Mouse (Mus musculus) stomach, embryonic 14.5 days (tissue): ENCODE results near the gene Hhat. TPM values are rescaled to one million over a fixed set of nuclear protein-coding genes. Genes with fewer than 3 reads are reported as not detected.
A peak's percentile ranks its signal among the peaks of the same experiment; 100 is the strongest.

Experiments
- ATAC-seq: fragments of 200-750 bp; cut with Nextera tagmentation; 2 replicates; pipeline ENCODE4 v1.8.0; 2017; ENCODE audit warnings: low read depth, moderate TSS enrichment; ENCODE audit not compliant: insufficient number of reproducible peaks, insufficient read depth, low FRiP score
- H3K27ac ChIP-seq: fragments of 300-500 bp; sonication (generic); 2 replicates; pipeline ENCODE4 v1.5.1; 2014; ENCODE audit warnings: mild to moderate bottlenecking, low read length, moderate library complexity, mixed read lengths
- H3K27me3 ChIP-seq: fragments of 300-500 bp; sonication (generic); 2 replicates; pipeline ENCODE4 v1.6.1; 2014; ENCODE audit warnings: low read length, control low read depth, mixed read lengths; ENCODE audit not compliant: control insufficient read depth, insufficient read depth
- H3K36me3 ChIP-seq: fragments of 300-500 bp; sonication (generic); 2 replicates; pipeline ENCODE4 v1.6.1; 2014; ENCODE audit warnings: mild to moderate bottlenecking, control low read depth, low read length, moderate library complexity, mixed read lengths; ENCODE audit not compliant: control insufficient read depth, insufficient read depth
- H3K4me1 ChIP-seq: fragments of 300-500 bp; sonication (generic); 2 replicates; pipeline ENCODE4 v1.6.1; 2014; ENCODE audit warnings: low read length, control low read depth, mixed read lengths; ENCODE audit not compliant: control insufficient read depth, insufficient read depth
- H3K4me2 ChIP-seq: fragments of 300-500 bp; sonication (generic); replicated peaks from 2 replicates; pipeline ENCODE4 v1.6.1; 2014; ENCODE audit warnings: low read depth, low read length, control low read depth
- H3K4me3 ChIP-seq: fragments of 300-500 bp; sonication (generic); 2 replicates; pipeline ENCODE4 v1.5.1; 2014; ENCODE audit warnings: low read depth, low read length, control low read depth
- H3K9ac ChIP-seq: fragments of 300-500 bp; sonication (generic); replicated peaks from 2 replicates; pipeline ENCODE4 v1.6.1; 2014; ENCODE audit warnings: low read depth, mild to moderate bottlenecking, control low read depth, low read length, moderate library complexity, mixed read lengths
- H3K9me3 ChIP-seq: fragments of 300-500 bp; sonication (generic); 2 replicates; pipeline ENCODE4 v1.6.1; 2016; ENCODE audit warnings: low read depth, low read length, control low read depth; ENCODE audit not compliant: control insufficient read depth
- WGBS: fragments of 180-500 bp; shearing (Covaris S2); extraction: QIAGEN DNeasy Blood & Tissue Kit; methylation state at CpG from one replicate; pipeline ENCODE4 v1.1.7; 2014; 5-methylcytosine and 5-hydroxymethylcytosine counted together
- polyA plus RNA-seq: library from polyadenylated mRNA; unstranded; fragments of >200 nt; fragmentation: Nextera tagmentation; extraction: Ambion mirVana; gene quantifications from 2 replicates; pipeline ENCODE4 v1.2.1, GENCODE M21; 2014

Gene Hhat
- polyA plus RNA-seq, 1 experiment from 2014 or later: 14.2 TPM

GRCm38 (mm10) chr1:192741896-192742295 lies 29.1 kb downstream of the Hhat start:
- WGBS: 96% methylated on average over 2 of the region's 2 CpGs
- Histone ChIP-seq H3K9me3 (no peaks in the 10 kb centered on the region), H3K27ac (no peak overlapping the region), H3K4me3 (no peak overlapping the region), H3K27me3 (no peaks in the 10 kb centered on the region), H3K4me1 (no peaks in the 10 kb centered on the region), H3K4me2 (no peak overlapping the region), H3K36me3 (no peaks in the 10 kb centered on the region), H3K9ac (no peak overlapping the region)
- no peak for ATAC-seq

GRCm38 (mm10) chr1:192736524-192736923 lies 34.5 kb downstream of the Hhat start:
- Histone ChIP-seq H3K9me3 (no peaks in the 10 kb centered on the region), H3K27me3 (no peaks in the 10 kb centered on the region), H3K9ac (no peak overlapping the region), H3K27ac (peak overlapping the region; percentile 16; the same call in 1 of the 2 replicates), H3K36me3 (no peaks in the 10 kb centered on the region), H3K4me2 (no peak overlapping the region), H3K4me3 (no peak overlapping the region), H3K4me1 (peaks cover 6% of the 10 kb centered on the region; the same call in 1 of the 2 replicates)
- no peak for ATAC-seq
- 70% methylated on average over 3 of the region's 3 CpGs for WGBS

GRCm38 (mm10) chr1:192736002-192736426 lies 35.0 kb downstream of the Hhat start:
- H3K9ac ChIP-seq: no peak overlapping the region
- H3K4me3 ChIP-seq: no peak overlapping the region
- 36% methylated on average over 9 of the region's 9 CpGs for WGBS
- H3K36me3 ChIP-seq: no peaks in the 10 kb centered on the region
- no peak overlapping the region for H3K4me2 ChIP-seq
- ATAC-seq: no peak; the same call in 1 of the 2 replicates
- H3K27me3 ChIP-seq: no peaks in the 10 kb centered on the region
- H3K9me3 ChIP-seq: no peaks in the 10 kb centered on the region
- peak overlapping the region; percentile 16; the same call in 1 of the 2 replicates for H3K27ac ChIP-seq
- H3K4me1 ChIP-seq: peaks cover 6% of the 10 kb centered on the region; the same call in 1 of the 2 replicates

GRCm38 (mm10) chr1:192730517-192730916 lies 40.5 kb downstream of the Hhat start:
- Histone ChIP-seq H3K27me3 (no peaks in the 10 kb centered on the region), H3K27ac (no peak overlapping the region), H3K9ac (no peak overlapping the region), H3K4me2 (no peak overlapping the region), H3K4me3 (no peak overlapping the region), H3K9me3 (no peaks in the 10 kb centered on the region), H3K4me1 (no peaks in the 10 kb centered on the region), H3K36me3 (no peaks in the 10 kb centered on the region)
- WGBS: 67% methylated on average over 7 of the region's 7 CpGs
- no peak for ATAC-seq

- ATAC-seq: peak; percentile 56; the same call in 1 of the 2 replicates
- H3K27ac ChIP-seq: no peak overlapping the region
- no peaks in the 10 kb centered on the region for H3K4me1 ChIP-seq
- no peak overlapping the region for H3K4me2 ChIP-seq
- 43% methylated on average over 11 of the region's 11 CpGs for WGBS
- H3K9ac ChIP-seq: no peak overlapping the region
- H3K4me3 ChIP-seq: no peak overlapping the region
- no peaks in the 10 kb centered on the region for H3K27me3 ChIP-seq
- H3K9me3 ChIP-seq: no peaks in the 10 kb centered on the region
- no peaks in the 10 kb centered on the region for H3K36me3 ChIP-seq
These were observed 43.9 kb downstream of the Hhat start for GRCm38 (mm10) chr1:192726996-192727624.

GRCm38 (mm10) chr1:192722147-192722546 lies 48.9 kb downstream of the Hhat start:
- Histone ChIP-seq H3K27ac (no peak overlapping the region), H3K4me2 (no peak overlapping the region), H3K36me3 (no peaks in the 10 kb centered on the region), H3K9ac (no peak overlapping the region), H3K4me1 (no peaks in the 10 kb centered on the region), H3K27me3 (no peaks in the 10 kb centered on the region), H3K4me3 (no peak overlapping the region), H3K9me3 (no peaks in the 10 kb centered on the region)
- no peak for ATAC-seq
- WGBS: 26% methylated on average over 5 of the region's 5 CpGs

GRCm38 (mm10) chr1:192720156-192720555 lies 50.9 kb downstream of the Hhat start:
- Histone ChIP-seq H3K9ac (no peak overlapping the region), H3K4me3 (no peak overlapping the region), H3K27ac (no peak overlapping the region), H3K27me3 (no peaks in the 10 kb centered on the region), H3K9me3 (no peaks in the 10 kb centered on the region), H3K4me2 (no peak overlapping the region), H3K4me1 (no peaks in the 10 kb centered on the region), H3K36me3 (no peaks in the 10 kb centered on the region)
- 84% methylated on average over 10 of the region's 10 CpGs for WGBS
- ATAC-seq: no peak

- H3K27ac ChIP-seq: no peak overlapping the region
- no peaks in the 10 kb centered on the region for H3K36me3 ChIP-seq
- H3K4me3 ChIP-seq: no peak overlapping the region
- no peak for ATAC-seq
- 31% methylated on average over 3 of the region's 3 CpGs for WGBS
- H3K9ac ChIP-seq: no peak overlapping the region
- H3K27me3 ChIP-seq: no peaks in the 10 kb centered on the region
- H3K9me3 ChIP-seq: no peaks in the 10 kb centered on the region
- no peak overlapping the region for H3K4me2 ChIP-seq
- no peaks in the 10 kb centered on the region for H3K4me1 ChIP-seq
These were observed 59.2 kb downstream of the Hhat start for GRCm38 (mm10) chr1:192711779-192712348.
